Mouse (Mus musculus) central nervous system, embryonic 11.5 days (tissue): Measurements from ENCODE around the gene Plcg2. TPM values are rescaled to one million over a fixed set of nuclear protein-coding genes. Genes with fewer than 3 reads are reported as not detected.

Source experiments
- polyA plus RNA-seq: library from polyadenylated mRNA; depleted of rRNA; stranded (reverse); fragments of >200 nt; gene quantifications from 2 replicates; pipeline ENCODE4 v1.2.3, GENCODE M21; 2012; rRNA removed

Gene Plcg2
- polyA plus RNA-seq: 1.9 and 2.4 TPM in 2 replicates

GRCm38 (mm10) chr8:117498179-117498914 lies at the start of gene Plcg2:
TSS of gene Plcg2 (plus strand) at chr8:117498291.

GRCm38 (mm10) chr8:117673430-117673830 lies 175.3 kb downstream of the Plcg2 start, which contains the start of gene Sdr42e1:
TSS of gene Sdr42e1 (minus strand) at chr8:117673689.

Other genes with a start within 250 kb of the Plcg2 start
- 51.4 and 52.3 TPM in 2 replicates for gene Cmip, start 241.2 kb upstream of the Plcg2 start, polyA plus RNA-seq
- 0.72 and 0.94 TPM in 2 replicates for gene Sdr42e1, start 175.4 kb downstream of the Plcg2 start, polyA plus RNA-seq
- 0.52 and 1.0 TPM in 2 replicates for gene Hsd17b2, start 203.6 kb downstream of the Plcg2 start, polyA plus RNA-seq